Mouse (Mus musculus) heart, postnatal 0 days (tissue): Measurements from ENCODE around the gene Drc3. TPM values are rescaled to one million over a fixed set of nuclear protein-coding genes. Genes with fewer than 3 reads are reported as not detected.
A peak's percentile ranks its signal among the peaks of the same experiment; 100 is the strongest.

ENCODE experiments used
- ATAC-seq: fragments of 200-750 bp; cut with Nextera tagmentation; 2 replicates; pipeline ENCODE4 v1.8.0; 2017; ENCODE audit warnings: low read depth, moderate number of reproducible peaks, moderate library complexity; ENCODE audit not compliant: insufficient read depth
- DNase-seq: peaks from one replicate; pipeline ENCODE4 v3.0.0-alpha.2; 2016; ENCODE audit warnings: low spot score
- H3K27ac ChIP-seq: fragments of 300-500 bp; sonication (generic); 2 replicates; pipeline ENCODE4 v1.5.1; 2014; ENCODE audit warnings: low read depth, mild to moderate bottlenecking
- H3K27me3 ChIP-seq: fragments of 300-500 bp; sonication (generic); 2 replicates; pipeline ENCODE4 v1.6.1; 2014; ENCODE audit warnings: low read length, mixed read lengths; ENCODE audit not compliant: control insufficient read depth, insufficient read depth
- H3K36me3 ChIP-seq: fragments of 300-500 bp; sonication (generic); replicated peaks from 2 replicates; pipeline ENCODE4 v1.6.1; 2014; ENCODE audit warnings: low read length, mixed read lengths; ENCODE audit not compliant: control insufficient read depth, insufficient read depth
- H3K4me1 ChIP-seq: fragments of 300-500 bp; sonication (generic); 2 replicates; pipeline ENCODE4 v1.6.1; 2014; ENCODE audit warnings: antibody characterized with exemption; ENCODE audit not compliant: control insufficient read depth, insufficient read depth
- H3K4me2 ChIP-seq: fragments of 300-500 bp; sonication (generic); 2 replicates; pipeline ENCODE4 v1.6.1; 2014; ENCODE audit warnings: low read depth, mild to moderate bottlenecking, low read length, moderate library complexity
- H3K4me3 ChIP-seq: fragments of 300-500 bp; sonication (generic); 2 replicates; pipeline ENCODE4 v1.5.1; 2014; ENCODE audit warnings: low read depth, low read length
- H3K9ac ChIP-seq: fragments of 300-500 bp; sonication (generic); replicated peaks from 2 replicates; pipeline ENCODE4 v1.6.1; 2014; ENCODE audit warnings: low read depth, low read length, mixed read lengths
- H3K9me3 ChIP-seq: fragments of 300-500 bp; sonication (generic); replicated peaks from 2 replicates; pipeline ENCODE4 v1.6.1; 2016; ENCODE audit warnings: low read length; ENCODE audit not compliant: control insufficient read depth
- CTCF ChIP-seq: IDR thresholded peaks from 2 replicates; pipeline ENCODE4 v1.5.1; 2016; ENCODE audit warnings: antibody characterized with exemption, control low read depth, low read depth
- EP300 ChIP-seq: IDR thresholded peaks from 2 replicates; pipeline ENCODE4 v1.6.1; 2016; ENCODE audit warnings: antibody characterized with exemption, low read depth
- WGBS: fragments of 180-500 bp; shearing (Covaris S2); extraction: QIAGEN DNeasy Blood & Tissue Kit; methylation state at CpG from one replicate; pipeline ENCODE4 v1.1.7; 2014; 5-methylcytosine and 5-hydroxymethylcytosine counted together
- polyA plus RNA-seq: library from polyadenylated mRNA; unstranded; fragments of >200 nt; fragmentation: Nextera tagmentation; extraction: Ambion mirVana; gene quantifications from 2 replicates; pipeline ENCODE4 v1.2.1, GENCODE M21; 2015
- total RNA-seq: library from RNA; depleted of rRNA; stranded (reverse); fragments of >200 nt; gene quantifications from 2 replicates; pipeline ENCODE4 v1.2.3, GENCODE M21; 2014; ENCODE audit warnings: low replicate concordance

Gene Drc3
- total and polyA plus RNA-seq, 2 experiments from 2014 or later = 2.1 to 2.9 TPM

DNA sequence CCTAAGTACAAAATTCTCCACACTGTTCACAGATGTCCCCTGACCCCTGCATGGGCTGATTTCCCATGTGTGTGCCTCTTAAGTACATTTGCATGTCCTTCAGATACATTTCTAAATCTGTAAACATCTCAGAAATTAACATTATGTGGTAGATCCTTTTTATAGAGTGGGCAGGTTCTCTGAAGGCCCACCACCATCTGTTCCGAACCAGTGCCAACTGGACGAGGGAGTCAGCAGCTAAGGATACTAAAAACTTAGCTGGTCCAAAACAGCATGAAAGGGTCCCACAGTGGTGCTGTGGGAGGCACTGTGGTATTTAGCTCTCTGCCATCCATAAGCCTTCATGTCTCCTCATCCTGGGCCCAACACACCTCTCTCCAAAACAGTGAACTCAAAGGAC, 44.0 kb downstream of the Drc3 start:
- Histone ChIP-seq H3K4me1 (no peaks in the 10 kb centered on the region), H3K4me2 (no peak overlapping the region), H3K36me3 (peaks cover 25% of the 10 kb centered on the region), H3K4me3 (no peak overlapping the region), H3K27me3 (no peaks in the 10 kb centered on the region), H3K9ac (no peak overlapping the region), H3K9me3 (no peaks in the 10 kb centered on the region), H3K27ac (no peak overlapping the region)
- no peak for TF ChIP-seq EP300
- TF ChIP-seq CTCF = no peak
- WGBS = 82% methylated on average over 2 of the region's 2 CpGs
- ATAC-seq (no peak), DNase-seq (no peak)

DNA sequence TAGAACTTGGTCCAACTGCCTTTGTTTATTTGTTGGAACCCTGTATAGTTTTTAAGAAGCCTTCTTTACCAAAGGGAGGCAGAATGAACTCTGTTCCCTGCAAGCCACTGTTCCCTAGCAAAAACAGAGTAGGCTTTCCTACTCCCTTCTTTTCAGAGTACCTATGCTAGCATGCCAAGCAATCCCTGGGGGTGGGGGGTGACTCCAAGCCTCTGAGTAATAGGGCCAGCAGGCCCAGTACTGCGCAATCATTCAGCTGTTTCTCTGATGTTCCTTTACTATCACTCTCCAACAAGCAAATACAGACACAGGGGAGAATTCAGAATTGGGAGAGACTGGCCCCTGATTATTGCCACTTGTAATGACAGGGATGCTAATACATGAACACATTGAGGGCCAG, 53.5 kb downstream of the Drc3 start:
- Histone ChIP-seq H3K9me3 (no peaks in the 10 kb centered on the region), H3K9ac (no peak overlapping the region), H3K4me2 (no peak overlapping the region), H3K27me3 (no peaks in the 10 kb centered on the region), H3K36me3 (peaks cover 86% of the 10 kb centered on the region), H3K4me3 (no peak overlapping the region), H3K27ac (no peak overlapping the region), H3K4me1 (no peaks in the 10 kb centered on the region)
- ATAC-seq = no peak
- WGBS = 96% methylated on average over 1 of the region's 1 CpGs
- no peak for DNase-seq
- TF ChIP-seq CTCF = no peak
- TF ChIP-seq EP300 = no peak

DNA sequence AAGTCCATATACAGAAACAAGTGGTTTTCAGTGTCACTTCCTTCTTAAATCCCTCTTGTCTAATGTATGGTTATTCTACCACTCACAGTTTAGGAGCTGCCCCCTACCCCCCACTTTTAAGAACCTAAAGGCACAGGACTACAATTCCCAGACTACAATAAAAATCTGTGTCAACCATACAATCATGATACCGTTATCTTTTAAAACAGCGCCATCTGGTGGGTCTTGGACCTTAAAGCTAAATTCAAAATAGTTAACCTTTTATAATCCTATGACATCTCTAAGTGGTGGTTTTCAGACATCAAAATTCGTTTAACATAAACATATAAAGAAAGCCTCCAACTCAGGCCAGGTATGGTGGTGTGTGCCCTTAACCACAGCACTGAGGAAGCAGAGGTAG, 59.0 kb downstream of the Drc3 start:
- ATAC-seq (no peak), DNase-seq (peak; percentile 61)
- 9% methylated on average over 3 of the region's 3 CpGs for WGBS
- H3K9me3 ChIP-seq = no peaks in the 10 kb centered on the region
- no peak overlapping the region for H3K4me3 ChIP-seq
- peaks cover 31% of the 10 kb centered on the region for H3K36me3 ChIP-seq
- no peak overlapping the region for H3K4me2 ChIP-seq
- 0 out of 2 replicates have a peak, but pooled peaks cover 5% of the 10 kb centered on the region for H3K4me1 ChIP-seq
- H3K9ac ChIP-seq = no peak overlapping the region
- H3K27ac ChIP-seq = no peak overlapping the region
- TF ChIP-seq CTCF (peak; percentile 64), EP300 (no peak)
- no peaks in the 10 kb centered on the region for H3K27me3 ChIP-seq

DNA sequence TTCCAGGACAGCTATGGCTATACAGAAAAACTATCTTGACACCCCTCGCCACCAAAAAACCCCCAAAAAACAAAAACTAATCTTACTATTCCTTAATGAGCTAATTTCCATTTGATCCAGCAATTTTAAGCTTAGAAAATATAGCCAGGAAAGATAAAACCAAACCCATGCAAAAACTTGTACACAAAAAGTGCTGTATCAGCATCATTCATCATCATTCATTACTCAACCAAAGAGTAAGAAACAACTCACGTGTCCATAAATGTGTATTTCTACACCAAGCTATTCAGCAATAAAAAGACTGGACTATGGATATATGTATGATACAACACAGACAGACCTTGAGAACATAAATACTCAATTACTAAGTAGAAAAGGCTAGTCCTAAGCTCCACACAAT, 59.8 kb downstream of the Drc3 start:
- H3K9me3 ChIP-seq = no peaks in the 10 kb centered on the region
- 90% methylated on average over 2 of the region's 2 CpGs for WGBS
- no peak overlapping the region for H3K4me3 ChIP-seq
- no peak overlapping the region for H3K27ac ChIP-seq
- DNase-seq (no peak), ATAC-seq (no peak)
- no peak for TF ChIP-seq EP300
- no peak for TF ChIP-seq CTCF
- H3K27me3 ChIP-seq = no peaks in the 10 kb centered on the region
- H3K4me1 ChIP-seq = 0 out of 2 replicates have a peak, but pooled peaks cover 5% of the 10 kb centered on the region
- H3K36me3 ChIP-seq = peaks cover 24% of the 10 kb centered on the region
- H3K4me2 ChIP-seq = no peak overlapping the region
- no peak overlapping the region for H3K9ac ChIP-seq

DNA sequence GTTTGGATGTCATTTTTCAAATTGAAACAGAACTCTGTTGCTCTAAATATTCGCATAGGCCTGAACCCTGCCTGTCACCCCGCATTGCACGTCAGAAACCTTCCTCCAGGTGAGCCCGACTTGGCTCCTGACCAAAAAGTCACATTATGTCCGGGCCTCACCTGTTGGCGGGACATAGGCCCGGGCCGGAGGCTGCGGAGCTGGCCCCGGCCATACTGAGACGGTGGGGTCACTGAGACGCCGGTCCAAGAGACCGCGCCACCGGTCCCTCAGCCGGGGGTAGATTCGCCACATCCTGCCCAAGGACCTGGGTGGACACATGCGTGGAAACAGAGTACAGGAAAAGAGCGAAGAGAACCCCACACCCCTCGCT, 63.4 kb downstream of the Drc3 start:
- peak overlapping the region; percentile 86 for H3K4me2 ChIP-seq

DNA sequence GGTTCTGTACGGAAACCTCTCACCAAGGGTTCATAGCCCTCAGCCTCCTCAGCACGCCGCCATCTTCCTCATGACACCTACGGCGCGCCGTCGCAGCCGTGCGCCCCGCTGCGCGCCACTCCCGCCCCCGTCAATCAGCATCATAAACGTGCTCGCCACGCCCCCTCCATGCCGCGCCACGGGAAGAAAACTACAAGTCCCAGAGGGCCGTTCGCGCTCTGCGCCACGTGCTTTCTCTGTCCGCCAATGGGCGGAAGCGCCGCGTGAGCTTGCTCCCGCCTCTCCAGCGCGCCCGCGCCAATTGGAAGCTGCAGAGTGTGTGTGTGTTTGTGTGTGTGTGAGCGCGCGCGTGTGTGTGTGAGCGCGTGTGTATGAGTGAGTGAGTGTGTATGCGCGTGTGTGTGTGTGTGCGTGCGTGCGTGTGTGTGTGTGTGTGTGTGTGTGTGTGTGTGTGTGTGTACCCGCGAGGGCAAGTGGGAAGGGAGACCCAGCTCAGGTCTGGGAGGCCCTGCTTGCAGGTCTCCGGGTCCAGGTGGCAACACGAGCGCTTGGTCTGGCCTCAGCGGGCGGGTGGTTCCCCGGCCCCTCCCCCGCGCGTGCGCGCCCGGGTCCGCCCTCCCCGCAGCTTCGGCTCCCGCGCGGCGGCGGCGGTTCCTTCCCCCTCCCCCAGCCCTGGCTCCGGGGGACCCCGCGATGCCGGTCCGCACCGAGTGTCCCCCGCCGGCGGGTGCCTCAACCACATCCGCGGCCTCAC, 64.0 kb downstream of the Drc3 start, which contains the start of gene Gid4:
Gene Gid4, plus strand, starts transcription at position 183 of the 754 bp plus-strand sequence.
- Histone ChIP-seq H3K9ac (peak within 1 kb of the TSS; percentile 72), H3K4me3 (peak within 1 kb of the TSS; percentile 92), H3K9me3 (no peaks in the 10 kb centered on the region)

More for the DNA sequence above, 63.4 kb downstream of the Drc3 start:
- no peak for DNase-seq
- Histone ChIP-seq H3K27ac (peak overlapping the region; percentile 57), H3K27me3 (no peaks in the 10 kb centered on the region), H3K9ac (peak overlapping the region; percentile 70), H3K4me1 (peaks cover 13% of the 10 kb centered on the region), H3K4me3 (peak overlapping the region; percentile 92), H3K9me3 (no peaks in the 10 kb centered on the region), H3K36me3 (no peaks in the 10 kb centered on the region)
- WGBS = under 1% methylated on average over 21 of the region's 21 CpGs
- ATAC-seq = peak; percentile 34
- TF ChIP-seq EP300 (0 out of 2 replicates have a peak, but pooled peaks have one; percentile 16), CTCF (no peak)

More for the DNA sequence above, 64.0 kb downstream of the Drc3 start, which contains the start of gene Gid4:
- 0 out of 2 replicates have a peak, but pooled peaks have one; percentile 11 for TF ChIP-seq EP300
- TF ChIP-seq CTCF = no peak
- Histone ChIP-seq H3K4me2 (peak within 1 kb of the TSS; percentile 96), H3K36me3 (no peaks in the 10 kb centered on the region), H3K27me3 (no peaks in the 10 kb centered on the region), H3K4me1 (peaks cover 13% of the 10 kb centered on the region), H3K27ac (peak within 1 kb of the TSS; percentile 78)
- ATAC-seq (peak; percentile 95), DNase-seq (peak; percentile 98)
- under 1% methylated on average over 57 of the region's 81 CpGs for WGBS
